Mouse (Mus musculus) lung, adult 2 months (tissue): ENCODE measurements around the gene Prorsd1. TPM values are rescaled to one million over a fixed set of nuclear protein-coding genes. Genes with fewer than 3 reads are reported as not detected.

ENCODE experiments used
- DNase-seq: peaks from one replicate; pipeline ENCODE4 v3.0.0; 2022
- H3K4me1 ChIP-seq: fragments of 200-500 bp; 2 replicates; pipeline ENCODE4 v1.6.1; 2011; ENCODE audit warnings: low read length; ENCODE audit not compliant: control insufficient read depth, insufficient read depth
- H3K4me3 ChIP-seq: fragments of 200-500 bp; replicated peaks from 2 replicates; pipeline ENCODE3; 2011; ENCODE audit warnings: low read depth, mild to moderate bottlenecking, control low read depth, low read length; ENCODE audit errors: extremely low read depth
- CTCF ChIP-seq: fragments of 200-500 bp; IDR thresholded peaks from 2 replicates; pipeline ENCODE4 v1.5.1; 2011; ENCODE audit warnings: mild to moderate bottlenecking, low read length, control low read depth; ENCODE audit not compliant: insufficient read depth
- POLR2A ChIP-seq: fragments of 200-500 bp; IDR thresholded peaks from 2 replicates; pipeline ENCODE4 v1.6.1; 2011; ENCODE audit warnings: low read depth, mild to moderate bottlenecking, control low read depth, low read length, borderline replicate concordance; ENCODE audit errors: extremely low read depth
- WGBS: fragments of 180-500 bp; shearing (Covaris S2); methylation state at CpG from one replicate; pipeline ENCODE4 v1.1.7; 2018; 5-methylcytosine and 5-hydroxymethylcytosine counted together
- polyA plus RNA-seq: library from polyadenylated mRNA; depleted of rRNA; stranded (reverse); fragments of >200 nt; gene quantifications from 2 replicates; pipeline ENCODE4 v1.2.3, GENCODE M21; 2012; rRNA removed

The Prorsd1 gene
- polyA plus RNA-seq, 1 experiment, result 3.2 TPM

DNA sequence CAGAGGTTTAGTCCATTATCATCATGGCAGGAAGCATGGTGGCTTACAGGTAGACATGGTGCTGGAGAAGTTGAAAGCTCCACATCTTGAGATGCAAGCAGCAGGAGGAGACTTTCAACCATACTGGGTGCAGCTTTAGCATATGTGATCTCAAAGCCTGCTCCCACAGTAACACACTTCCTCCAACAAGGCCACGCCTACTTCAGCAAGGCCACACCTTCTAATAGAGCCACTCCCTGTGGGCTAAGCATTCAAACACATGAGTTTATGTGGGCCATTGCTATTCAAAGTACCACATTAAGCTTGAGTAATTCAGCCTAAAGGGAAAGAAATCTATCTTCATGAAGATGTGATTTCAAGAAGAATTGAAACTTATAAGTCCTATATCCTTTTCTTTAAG is 21.7 kb downstream of the Prorsd1 start:
- Histone ChIP-seq H3K4me3 (no peak overlapping the region), H3K4me1 (peaks cover 3% of the 10 kb centered on the region; the same call in 1 of the 2 replicates)
- DNase-seq, result no peak
- no peak for TF ChIP-seq CTCF
- 89% methylated on average over 1 of the region's 1 CpGs for WGBS

DNA sequence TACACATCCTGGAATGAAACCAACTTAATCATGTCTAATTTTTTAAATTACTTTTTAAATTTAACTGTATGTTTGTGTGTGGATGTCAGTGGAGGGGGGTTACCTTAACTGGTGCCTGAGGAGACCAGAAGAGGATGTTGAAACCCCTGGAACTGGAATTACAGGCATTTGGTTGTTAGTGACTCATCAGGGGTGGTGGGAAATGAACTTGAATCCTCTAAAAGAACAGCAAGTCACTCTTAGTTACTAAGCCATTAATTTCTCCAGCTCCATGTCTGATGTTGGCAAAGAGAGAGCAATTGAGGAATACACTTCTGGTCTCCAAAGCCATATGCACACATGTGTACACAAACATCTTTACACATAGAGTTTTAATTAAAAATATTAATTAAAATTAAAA is 40.2 kb downstream of the Prorsd1 start:
- Histone ChIP-seq H3K4me1 (no peaks in the 10 kb centered on the region), H3K4me3 (no peak overlapping the region)
- no peak for DNase-seq
- TF ChIP-seq POLR2A (no peak), CTCF (no peak)

Other genes starting within 250 kb of the Prorsd1 start
- 2.0 and 2.3 TPM in 2 replicates for gene Ccdc88a, start 141.4 kb downstream of the Prorsd1 start, polyA plus RNA-seq
- 5.5 and 8.2 TPM in 2 replicates for gene Mtif2, start 11.4 kb upstream of the Prorsd1 start, polyA plus RNA-seq
- not detected in 2 replicates for gene Clhc1, start 32.9 kb upstream of the Prorsd1 start, polyA plus RNA-seq
- 68.8 and 118 TPM in 2 replicates for gene Rps27a, start 33.1 kb upstream of the Prorsd1 start, polyA plus RNA-seq
- gene Rtn4, start 177.9 kb upstream of the Prorsd1 start, polyA plus RNA-seq, result 108 and 133 TPM in 2 replicates